Mouse (Mus musculus) forebrain, postnatal 0 days (tissue): ENCODE measurements around the gene Dapk1. TPM values are rescaled to one million over a fixed set of nuclear protein-coding genes. Genes with fewer than 3 reads are reported as not detected.
A peak's percentile ranks its signal among the peaks of the same experiment; 100 is the strongest.

Experiments used
- ATAC-seq: fragments of 200-750 bp; cut with Nextera tagmentation; 2 replicates; pipeline ENCODE4 v1.8.0; 2017; ENCODE audit warnings: mild to moderate bottlenecking, moderate library complexity
- DNase-seq: peaks from one replicate; pipeline ENCODE4 v3.0.0-alpha.2; 2015
- H3K27ac ChIP-seq: fragments of 300-500 bp; sonication (generic); 2 replicates; pipeline ENCODE4 v1.5.1; 2014; ENCODE audit warnings: low read depth, mild to moderate bottlenecking, antibody characterized with exemption, low read length, moderate library complexity, mixed read lengths
- H3K27me3 ChIP-seq: fragments of 300-500 bp; sonication (generic); 2 replicates; pipeline ENCODE4 v1.6.1; 2014; ENCODE audit warnings: mild to moderate bottlenecking, low read length, mixed read lengths; ENCODE audit not compliant: insufficient read depth
- H3K36me3 ChIP-seq: fragments of 300-500 bp; sonication (generic); 2 replicates; pipeline ENCODE4 v1.6.1; 2014; ENCODE audit warnings: mild to moderate bottlenecking, moderate library complexity; ENCODE audit not compliant: insufficient read depth
- H3K4me1 ChIP-seq: fragments of 300-500 bp; sonication (generic); 2 replicates; pipeline ENCODE4 v1.6.1; 2014; ENCODE audit warnings: antibody characterized with exemption; ENCODE audit not compliant: insufficient read depth
- H3K4me2 ChIP-seq: fragments of 300-500 bp; sonication (generic); 2 replicates; pipeline ENCODE4 v1.6.1; 2014; ENCODE audit warnings: low read depth, mild to moderate bottlenecking, moderate library complexity
- H3K4me3 ChIP-seq: fragments of 300-500 bp; sonication (generic); 2 replicates; pipeline ENCODE4 v1.5.1; 2014; ENCODE audit warnings: low read depth, low read length, mixed read lengths
- H3K9ac ChIP-seq: fragments of 300-500 bp; sonication (generic); 2 replicates; pipeline ENCODE4 v1.6.1; 2014; ENCODE audit warnings: mild to moderate bottlenecking
- H3K9me3 ChIP-seq: fragments of 300-500 bp; sonication (generic); 2 replicates; pipeline ENCODE4 v1.6.1; 2016; ENCODE audit warnings: low read length
- CTCF ChIP-seq: sonication (generic); IDR thresholded peaks from 2 replicates; pipeline ENCODE4 v1.5.1; 2016; ENCODE audit warnings: antibody characterized with exemption, control low read depth, low read depth
- WGBS: fragments of 180-500 bp; shearing (Covaris S2); extraction: QIAGEN DNeasy Blood & Tissue Kit; methylation state at CpG from one replicate; pipeline ENCODE4 v1.1.7; 2014; 5-methylcytosine and 5-hydroxymethylcytosine counted together
- polyA plus RNA-seq: library from polyadenylated mRNA; unstranded; fragments of >200 nt; fragmentation: Nextera tagmentation; extraction: Ambion mirVana; gene quantifications from 2 replicates; pipeline ENCODE4 v1.2.1, GENCODE M21; 2015
- total RNA-seq: library from RNA; depleted of rRNA; stranded (reverse); fragments of >200 nt; gene quantifications from 2 replicates; pipeline ENCODE4 v1.2.3, GENCODE M21; 2014

Gene Dapk1
- total and polyA plus RNA-seq, 2 experiments from 2014 or later = 35.6 to 72.6 TPM

GRCm38 (mm10) chr13:60644457-60644889 lies 42.7 kb downstream of the Dapk1 start:
- no peak for TF ChIP-seq CTCF
- WGBS = 80% methylated on average over 5 of the region's 5 CpGs

GRCm38 (mm10) chr13:60646791-60647190 lies 45.0 kb downstream of the Dapk1 start:
- Histone ChIP-seq H3K9ac (no peak overlapping the region), H3K36me3 (no peaks in the 10 kb centered on the region; the same call in 1 of the 2 replicates), H3K4me3 (no peak overlapping the region), H3K9me3 (no peaks in the 10 kb centered on the region), H3K27ac (no peak overlapping the region), H3K4me1 (no peaks in the 10 kb centered on the region), H3K4me2 (no peak overlapping the region), H3K27me3 (no peaks in the 10 kb centered on the region)
- ATAC-seq (no peak), DNase-seq (no peak)
- TF ChIP-seq CTCF = no peak
- WGBS = 94% methylated on average over 3 of the region's 3 CpGs

More at GRCm38 (mm10) chr13:60644457-60644889, 42.7 kb downstream of the Dapk1 start:
- Histone ChIP-seq H3K27me3 (no peaks in the 10 kb centered on the region), H3K4me1 (no peaks in the 10 kb centered on the region), H3K4me3 (no peak overlapping the region), H3K36me3 (no peaks in the 10 kb centered on the region; the same call in 1 of the 2 replicates), H3K4me2 (no peak overlapping the region), H3K9ac (no peak overlapping the region), H3K9me3 (no peaks in the 10 kb centered on the region), H3K27ac (no peak overlapping the region)
- no peak for DNase-seq
- peak; percentile 36; the same call in 1 of the 2 replicates for ATAC-seq

GRCm38 (mm10) chr13:60648350-60648749 lies 46.6 kb downstream of the Dapk1 start:
- WGBS = 94% methylated on average over 5 of the region's 5 CpGs
- Histone ChIP-seq H3K4me2 (no peak overlapping the region), H3K9me3 (no peaks in the 10 kb centered on the region), H3K4me3 (no peak overlapping the region), H3K27ac (no peak overlapping the region), H3K4me1 (no peaks in the 10 kb centered on the region), H3K36me3 (no peaks in the 10 kb centered on the region; the same call in 1 of the 2 replicates), H3K27me3 (no peaks in the 10 kb centered on the region), H3K9ac (no peak overlapping the region)
- DNase-seq (no peak), ATAC-seq (no peak)
- TF ChIP-seq CTCF = no peak

- no peak for DNase-seq
- Histone ChIP-seq H3K27me3 (no peaks in the 10 kb centered on the region), H3K9ac (no peak overlapping the region), H3K9me3 (no peaks in the 10 kb centered on the region), H3K36me3 (no peaks in the 10 kb centered on the region), H3K4me2 (no peak overlapping the region), H3K4me3 (no peak overlapping the region), H3K27ac (no peak overlapping the region), H3K4me1 (no peaks in the 10 kb centered on the region)
- TF ChIP-seq CTCF = no peak
- ATAC-seq = no peak
- WGBS = 77% methylated on average over 11 of the region's 11 CpGs
Measured at GRCm38 (mm10) chr13:60650000-60650399, 48.3 kb downstream of the Dapk1 start.

- Histone ChIP-seq H3K4me1 (no peaks in the 10 kb centered on the region), H3K9ac (no peak overlapping the region), H3K4me3 (no peak overlapping the region), H3K27me3 (no peaks in the 10 kb centered on the region), H3K36me3 (peaks cover 4% of the 10 kb centered on the region; the same call in 1 of the 2 replicates), H3K4me2 (no peak overlapping the region), H3K27ac (no peak overlapping the region), H3K9me3 (no peaks in the 10 kb centered on the region)
- ATAC-seq (peak; percentile 74), DNase-seq (peak; percentile 14)
- TF ChIP-seq CTCF = no peak
- 81% methylated on average over 2 of the region's 2 CpGs for WGBS
Measured at GRCm38 (mm10) chr13:60654017-60654565, 52.3 kb downstream of the Dapk1 start.

GRCm38 (mm10) chr13:60655246-60655645 lies 53.5 kb downstream of the Dapk1 start:
- no peak for TF ChIP-seq CTCF
- no peak overlapping the region for H3K4me2 ChIP-seq
- H3K4me3 ChIP-seq = no peak overlapping the region
- no peaks in the 10 kb centered on the region for H3K27me3 ChIP-seq
- 69% methylated on average over 3 of the region's 3 CpGs for WGBS
- H3K9me3 ChIP-seq = no peaks in the 10 kb centered on the region
- no peak overlapping the region for H3K9ac ChIP-seq
- peaks cover 4% of the 10 kb centered on the region; the same call in 1 of the 2 replicates for H3K36me3 ChIP-seq
- DNase-seq (no peak), ATAC-seq (no peak)
- no peak overlapping the region for H3K27ac ChIP-seq
- H3K4me1 ChIP-seq = no peaks in the 10 kb centered on the region

DNA sequence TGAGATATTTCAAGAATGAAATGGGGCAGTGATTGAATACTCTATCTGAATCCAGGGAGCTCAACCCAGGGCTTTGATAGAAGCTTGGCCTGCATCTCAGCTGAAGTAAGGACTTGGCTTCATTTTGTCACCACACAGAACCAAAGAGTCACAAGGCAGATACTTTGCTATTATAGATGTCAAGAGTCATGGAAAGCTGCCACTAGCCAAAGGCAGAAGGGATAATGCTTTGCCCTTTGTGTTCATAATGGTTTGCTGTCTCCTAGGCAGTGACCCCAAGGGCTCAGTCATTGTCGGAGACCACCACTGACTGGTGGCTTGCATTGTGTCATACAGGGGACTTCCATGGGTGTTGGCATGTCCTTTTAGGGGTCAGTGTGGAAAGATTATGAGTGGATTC lies 57.9 kb downstream of the Dapk1 start:
- Histone ChIP-seq H3K9me3 (no peaks in the 10 kb centered on the region), H3K4me3 (no peak overlapping the region), H3K9ac (no peak overlapping the region), H3K27me3 (no peaks in the 10 kb centered on the region), H3K36me3 (peaks cover 4% of the 10 kb centered on the region; the same call in 1 of the 2 replicates), H3K4me2 (no peak overlapping the region), H3K4me1 (no peaks in the 10 kb centered on the region), H3K27ac (no peak overlapping the region)
- WGBS = 91% methylated on average over 1 of the region's 1 CpGs
- ATAC-seq = no peak
- no peak for TF ChIP-seq CTCF
- no peak for DNase-seq
